Mouse (Mus musculus): ENCODE measurements at regions not wholly inside any gene's neighbourhood (a gene's known extent, or its start where the extent isn't known, plus 50 kb on each side); places are given as distances from the start of the nearest gene placed in this dataset.

- TF ChIP-seq CTCF (IDR thresholded peaks at IDR 0.05; ENCODE audit: borderline replicate concordance, insufficient read depth, low read length): no peak
- no peak for TF ChIP-seq POLR2A (IDR thresholded peaks at IDR 0.05; ENCODE audit: low read depth, low read length)
Measured at GRCm38 (mm10) chr10:23708261-23708660, 78.8 kb downstream of the Rps12 start.

Data from embryonic fibroblast, embryonic 13.5 days (primary cell).